Mouse (Mus musculus) layer of hippocampus, adult 9-11 months (tissue): ENCODE measurements at regions not wholly inside any gene's neighbourhood (a gene's known extent, or its start where the extent isn't known, plus 50 kb on each side); places are given as distances from the start of the nearest gene placed in this dataset.

Source experiments
- DNase-seq: peaks from one replicate; pipeline ENCODE4 v3.0.0; 2022

DNA sequence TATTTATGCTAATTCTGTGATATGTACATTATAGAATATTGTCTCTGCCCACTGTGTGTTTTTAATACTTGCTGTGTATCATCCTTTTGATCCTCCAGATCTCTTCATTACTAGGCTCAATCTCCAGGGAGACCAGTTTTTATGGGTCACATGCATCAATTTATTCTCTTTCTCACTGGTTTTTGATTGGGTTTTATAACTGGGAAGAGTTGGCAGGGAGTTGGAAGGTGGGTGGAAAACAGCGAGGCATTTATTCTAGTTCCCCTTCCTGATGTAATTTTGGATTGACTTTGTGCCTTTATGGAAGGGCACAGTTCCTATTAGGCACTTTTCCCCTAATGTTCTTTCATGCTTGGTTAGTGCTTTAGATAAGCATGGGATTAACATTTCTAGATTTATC lies 241.4 kb upstream of the Cypt15 start:
- peak; percentile 13 for DNase-seq

DNA sequence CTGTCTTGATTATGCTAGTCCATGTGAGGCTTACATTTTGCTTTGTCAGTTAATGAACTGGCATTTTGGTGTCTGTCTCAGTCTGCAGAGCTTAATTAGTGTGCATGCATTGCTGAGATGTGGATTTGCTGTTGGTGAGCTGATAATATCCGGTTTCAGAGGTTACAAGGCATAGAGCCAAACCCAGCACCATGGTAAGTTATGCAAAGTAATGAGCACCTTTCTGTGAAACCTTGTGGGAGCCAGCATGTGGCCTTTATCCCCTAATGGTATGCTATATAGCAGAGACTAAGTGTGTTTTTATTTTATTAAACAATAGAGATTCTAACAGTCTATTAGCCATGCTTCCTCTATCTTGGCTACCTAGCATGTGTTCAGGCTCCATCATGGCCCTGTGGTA lies 240.1 kb upstream of the Cypt15 start:
- no peak for DNase-seq

- DNase-seq: no peak
Measured at GRCm38 (mm10) chrX:39129331-39129730, 216.7 kb upstream of the Cypt15 start.
